Mouse (Mus musculus): ENCODE measurements around the gene Tmem108.

GRCm38 (mm10) chr9:103558240-103558639 is 203.4 kb downstream of the Tmem108 start:
- TF ChIP-seq POLR2A (IDR thresholded peaks at IDR 0.05; ENCODE audit: borderline replicate concordance, extremely low read depth, insufficient read depth, insufficient read length, poor library complexity, severe bottlenecking) (no peak), CTCF (IDR thresholded peaks at IDR 0.05; ENCODE audit: borderline replicate concordance, extremely low read depth, insufficient read depth, insufficient read length) (no peak)

Data from brain, embryonic 14.5 days (tissue).